Mouse (Mus musculus) testis, postnatal 10 days (tissue): Measurements from ENCODE around the gene Igtp.
A peak's percentile ranks its signal among the peaks of the same experiment; 100 is the strongest.
"Not testable (repeated sequence)": the region's sequence is repeated elsewhere in the genome, so short reads cannot be mapped to it uniquely, and the experiment has no call there.

Experiments
- DNase-seq: peaks from one replicate; pipeline ENCODE4 v3.0.0; 2021; ENCODE audit warnings: low spot score

Igtp gene

DNA sequence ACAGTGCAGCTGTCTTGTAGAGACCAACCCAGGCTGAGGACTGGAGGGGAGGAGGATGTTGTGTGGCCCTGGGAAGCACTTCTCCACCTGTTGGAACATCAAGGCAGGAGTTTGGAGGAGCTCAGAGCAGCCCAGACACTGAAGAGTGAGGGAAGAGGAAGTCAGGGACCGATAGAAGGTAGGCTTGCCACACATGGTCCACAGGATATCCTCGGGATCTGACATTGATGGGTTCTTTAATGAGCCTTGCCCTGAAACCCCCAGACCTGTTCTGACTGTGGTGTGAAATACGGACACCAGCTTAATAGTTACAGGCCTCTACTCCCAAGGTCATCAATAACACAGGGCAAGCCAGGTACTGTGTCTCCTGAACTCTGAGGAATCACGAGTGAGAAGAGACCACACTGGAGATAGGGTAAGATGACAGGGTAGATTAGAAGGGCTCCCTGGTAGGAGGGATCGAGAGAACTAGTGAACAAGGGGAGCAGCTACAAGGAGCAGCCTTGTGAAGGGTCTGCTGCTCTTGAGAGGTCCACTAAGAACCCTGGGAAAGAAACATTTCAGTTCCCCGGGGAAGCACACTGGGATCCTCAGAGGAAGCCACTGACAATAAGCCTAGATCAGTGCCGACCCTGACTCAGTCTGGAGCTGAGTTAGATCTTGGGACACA, 14.5 kb downstream of the Igtp start:
- DNase-seq: no peak

GRCm38 (mm10) chr11:58214391-58215048, 15.2 kb downstream of the Igtp start:
- peak; percentile 88 for DNase-seq

GRCm38 (mm10) chr11:58215049-58215430, 15.7 kb downstream of the Igtp start:
- DNase-seq: not testable (repeated sequence)

DNA sequence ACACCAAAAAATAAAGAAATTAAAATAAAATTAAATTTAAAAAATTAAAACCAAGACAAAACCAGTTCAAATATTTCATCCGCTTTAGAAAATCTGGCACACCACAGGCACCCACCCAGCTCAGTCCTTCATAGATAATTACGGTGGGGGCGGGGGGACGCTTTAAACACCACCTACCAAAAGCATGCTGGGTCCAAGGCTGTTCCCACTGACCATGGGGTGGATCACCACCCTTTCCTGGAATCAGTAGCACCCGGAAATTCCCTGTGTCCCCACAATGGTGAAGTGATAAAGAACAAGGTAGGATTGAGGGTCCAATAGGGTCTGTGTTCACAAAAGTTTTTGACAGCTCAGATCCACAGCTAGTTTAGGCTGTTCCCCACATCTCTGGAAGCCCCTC, 16.5 kb downstream of the Igtp start:
- no peak for DNase-seq

GRCm38 (mm10) chr11:58216823-58217222, 17.5 kb downstream of the Igtp start:
- no peak for DNase-seq

DNA sequence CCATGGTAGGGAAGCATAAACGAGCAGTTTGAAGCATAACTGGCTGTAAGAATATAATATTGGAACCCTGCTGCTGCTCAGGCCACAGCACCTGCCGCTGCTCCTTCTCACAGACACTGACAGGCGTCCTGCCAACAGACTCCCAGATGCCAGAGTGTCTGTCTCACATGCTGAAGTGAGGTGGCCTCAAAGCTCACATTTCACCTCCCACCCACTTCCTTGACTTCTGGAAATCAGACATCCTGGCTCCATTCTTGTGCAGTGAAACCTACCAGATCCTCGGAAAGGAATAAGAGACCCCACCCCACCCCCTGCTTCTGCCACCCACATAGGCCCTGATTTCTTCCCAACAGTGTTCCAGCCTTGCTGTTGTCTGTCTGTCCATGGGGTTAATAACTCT, 24.4 kb downstream of the Igtp start:
- no peak for DNase-seq

- DNase-seq: no peak
Measured at GRCm38 (mm10) chr11:58224313-58224712, 25.0 kb downstream of the Igtp start.

DNA sequence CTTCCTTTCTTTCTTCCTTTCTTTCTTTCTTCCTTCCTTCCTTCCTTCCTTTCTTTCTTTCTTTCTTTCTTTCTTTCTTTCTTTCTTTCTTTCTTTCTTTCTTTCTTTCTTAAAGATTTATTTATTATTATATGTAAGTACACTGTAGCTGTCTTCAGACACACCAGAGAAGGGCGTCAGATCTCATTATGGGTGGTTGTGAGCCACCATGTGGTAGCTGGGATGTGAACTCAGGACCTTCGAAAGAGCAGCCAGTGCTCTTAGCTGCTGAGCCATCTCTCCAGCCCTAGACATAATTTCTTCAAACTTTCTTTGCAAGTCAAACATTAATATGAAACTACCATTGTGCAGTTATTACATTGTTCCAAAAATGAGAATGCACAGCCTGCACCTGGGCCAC, 25.5 kb downstream of the Igtp start:
- DNase-seq: not testable (repeated sequence)

DNA sequence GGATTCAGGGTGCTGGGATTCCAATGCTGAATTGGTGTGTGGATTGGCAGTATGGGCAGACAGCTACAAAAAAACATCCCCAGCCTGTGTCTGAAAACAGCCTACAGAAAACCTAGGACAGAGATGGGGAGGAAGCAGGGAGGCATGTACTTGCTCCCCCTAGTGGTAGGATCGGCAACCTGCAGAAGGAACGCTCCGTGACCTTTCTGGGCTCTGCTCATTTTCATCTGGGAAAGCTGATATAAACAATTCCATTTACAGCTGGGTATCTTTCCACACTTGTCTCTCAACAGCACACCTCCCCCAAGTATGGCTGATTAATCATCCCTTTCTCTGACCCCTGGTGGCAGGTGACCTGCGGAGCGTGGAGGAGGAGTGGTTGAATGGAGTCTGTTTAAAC, 26.3 kb downstream of the Igtp start:
- peak; percentile 82 for DNase-seq

GRCm38 (mm10) chr11:58226425-58226824, 27.1 kb downstream of the Igtp start:
- no peak for DNase-seq

- not testable (repeated sequence) for DNase-seq
Measured at GRCm38 (mm10) chr11:58228021-58228420, 28.7 kb downstream of the Igtp start.

DNA sequence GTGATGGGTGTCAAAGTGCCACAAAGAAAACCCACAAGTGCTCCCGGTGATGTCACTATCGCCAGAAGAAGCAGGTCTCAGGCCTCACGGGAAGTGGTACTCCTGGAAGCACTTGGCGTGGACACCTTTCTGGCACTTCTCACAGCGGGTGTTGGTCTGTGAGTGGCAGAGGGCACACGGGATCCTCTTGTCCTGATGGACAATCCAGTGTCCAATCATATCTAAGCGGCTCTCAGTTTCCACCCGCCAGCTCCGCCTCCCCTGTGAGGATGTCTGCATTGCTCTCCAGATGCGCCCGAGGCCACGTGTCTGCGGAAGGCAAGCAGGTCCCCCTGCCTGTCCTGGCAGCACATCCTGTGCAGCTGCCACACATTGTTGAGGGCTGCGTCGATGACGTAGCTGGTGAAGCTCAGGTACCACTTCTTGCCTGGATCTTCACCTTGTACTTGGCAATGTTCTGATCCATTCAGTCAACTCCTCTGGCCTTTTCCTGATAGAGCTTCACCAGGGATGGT, 31.1 kb downstream of the Igtp start:
- DNase-seq: no peak

- DNase-seq: no peak
Measured at GRCm38 (mm10) chr11:58231156-58231555, 31.8 kb downstream of the Igtp start.

DNA sequence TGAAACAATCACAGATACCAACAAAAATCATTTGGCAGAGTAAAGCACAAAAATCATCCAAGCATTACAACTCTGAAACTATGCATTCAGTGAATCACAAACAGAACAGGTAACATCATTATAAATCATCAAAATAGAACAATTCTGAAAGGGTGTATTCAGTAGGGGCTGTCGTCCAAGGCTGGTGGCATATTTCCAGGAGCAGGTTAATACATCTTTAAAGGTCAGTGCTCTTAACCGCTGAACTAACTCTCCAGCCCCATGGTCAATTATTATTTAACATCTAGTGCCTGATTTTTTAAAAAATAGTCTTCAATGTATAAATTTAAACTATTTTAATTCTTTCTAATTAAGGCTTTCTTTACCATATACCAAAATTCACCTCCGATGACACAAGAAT, 35.2 kb downstream of the Igtp start:
- DNase-seq: not testable (repeated sequence)

DNA sequence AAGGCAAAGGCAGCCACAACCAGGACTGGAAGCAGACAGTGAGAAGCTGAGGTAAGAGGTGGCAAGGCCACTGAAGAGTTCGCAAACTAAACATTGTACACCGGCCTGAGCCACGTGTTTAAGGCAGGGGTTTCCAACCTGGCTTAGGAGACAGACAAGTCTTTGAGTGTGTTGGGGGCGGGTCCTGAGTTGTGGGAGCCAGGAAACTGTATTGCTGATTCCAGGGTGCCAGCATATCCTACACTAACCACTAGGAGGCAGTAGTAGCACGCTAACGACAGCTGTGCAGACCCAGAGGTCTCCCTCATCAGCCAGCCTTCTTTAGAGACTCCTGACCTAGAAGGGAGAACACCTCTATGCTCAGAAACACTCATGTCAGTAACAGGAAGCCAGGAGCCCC, 35.8 kb downstream of the Igtp start:
- no peak for DNase-seq

GRCm38 (mm10) chr11:58238840-58239791, 39.8 kb downstream of the Igtp start:
- peak; percentile 75 for DNase-seq

DNA sequence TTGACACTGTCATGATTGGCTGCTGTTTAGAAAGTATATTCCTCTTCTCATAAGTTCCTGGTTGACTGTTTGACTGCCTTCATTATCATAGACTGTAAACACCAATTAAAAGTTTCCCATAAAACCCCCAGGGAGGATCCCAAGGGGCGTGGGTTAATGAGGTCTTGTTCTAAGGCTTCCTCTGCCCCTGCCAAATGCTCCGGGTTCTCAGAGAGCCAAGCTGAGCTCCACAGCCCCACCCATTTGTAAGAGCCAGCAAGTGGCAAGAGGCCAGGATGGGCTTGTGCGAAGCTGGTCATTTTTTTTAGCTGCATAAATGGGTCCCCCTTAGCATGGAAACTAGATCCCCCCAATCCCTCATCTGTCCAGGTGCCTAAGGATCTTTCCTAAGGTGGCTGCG, 47.9 kb downstream of the Igtp start:
- DNase-seq: no peak

- no peak for DNase-seq
Measured at GRCm38 (mm10) chr11:58249203-58249981, 50.0 kb downstream of the Igtp start.

DNA sequence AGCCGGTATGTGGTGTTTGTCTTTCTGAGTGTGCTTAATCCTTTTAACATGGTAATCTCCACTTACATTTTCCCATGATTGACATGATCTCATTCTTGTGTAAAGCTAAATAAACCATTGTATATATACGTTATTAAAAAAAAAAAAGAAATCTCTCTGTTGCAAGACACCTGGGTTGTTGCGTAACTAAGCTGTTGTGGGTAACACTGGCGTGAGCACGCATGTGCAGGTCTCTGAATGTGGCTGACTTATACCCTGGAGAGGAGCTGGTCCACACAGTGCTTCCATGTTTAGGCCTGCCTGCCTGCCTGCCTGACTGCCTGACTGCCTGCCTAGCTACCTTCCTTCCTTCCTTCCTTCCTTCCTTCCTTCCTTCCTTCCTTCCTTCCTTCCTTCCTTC, 51.2 kb downstream of the Igtp start:
- DNase-seq: no peak

DNA sequence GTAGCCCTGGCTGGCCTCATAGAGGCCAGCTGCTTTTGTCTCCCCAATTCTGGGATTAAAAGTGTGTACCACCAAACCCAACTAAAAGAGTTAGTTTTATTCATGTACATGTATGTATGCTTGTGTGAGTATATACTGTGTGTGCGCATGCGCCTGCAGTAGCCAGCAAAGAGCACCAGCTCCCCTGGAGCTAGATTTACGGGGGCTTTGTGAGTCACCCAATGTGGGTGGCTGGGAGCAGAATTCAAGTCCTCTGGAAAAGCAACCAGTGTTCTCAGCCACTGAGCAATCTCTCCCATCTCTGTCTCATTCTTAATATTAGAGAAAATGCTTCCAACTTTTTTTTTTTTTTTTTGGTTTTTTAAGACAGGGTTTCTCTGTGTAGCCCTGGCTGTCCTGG, 55.1 kb downstream of the Igtp start:
- DNase-seq: no peak
